Mouse (Mus musculus) bone marrow, adult 2 months (tissue): ENCODE measurements around the gene Olfr263.
A peak's percentile ranks its signal among the peaks of the same experiment; 100 is the strongest.

ENCODE experiments used
- CTCF ChIP-seq: fragments of 200-500 bp; IDR thresholded peaks from 2 replicates; pipeline ENCODE4 v1.5.1; 2011; ENCODE audit warnings: low read length, control low read depth; ENCODE audit not compliant: control insufficient read depth, insufficient read depth
- POLR2A ChIP-seq: fragments of 200-500 bp; IDR thresholded peaks from 2 replicates; pipeline ENCODE4 v1.6.1; 2011; ENCODE audit warnings: low read depth, mild to moderate bottlenecking, control low read depth, low read length, borderline replicate concordance; ENCODE audit not compliant: control insufficient read depth

GRCm38 (mm10) chr13:21158785-21159474 is 29.5 kb downstream of the Olfr263 start:
- TF ChIP-seq CTCF (peak; percentile 69), POLR2A (no peak)
